Mouse (Mus musculus) cerebellum, adult 18-20 months (tissue): ENCODE data around the gene Gtsf1.
"Not testable (repeated sequence)": the region's sequence is repeated elsewhere in the genome, so short reads cannot be mapped to it uniquely, and the experiment has no call there.

Source experiments
- DNase-seq, 2 experiments: peaks; one replicate each; pipeline ENCODE4 v3.0.0; 2021

Gene Gtsf1

GRCm38 (mm10) chr15:103430241-103430640, at the start of gene Gtsf1:
TSS of gene Gtsf1 (minus strand) at chr15:103430470.
- no peak for DNase-seq

GRCm38 (mm10) chr15:103479080-103479606, 48.9 kb upstream of the Gtsf1 start:
- no peak for DNase-seq

GRCm38 (mm10) chr15:103473769-103474168, 43.5 kb upstream of the Gtsf1 start:
- no peak for DNase-seq

- no peak for DNase-seq
Observed at GRCm38 (mm10) chr15:103473182-103473581, 42.9 kb upstream of the Gtsf1 start.

GRCm38 (mm10) chr15:103472265-103472664, 42.0 kb upstream of the Gtsf1 start:
- no peak for DNase-seq

- no peak for DNase-seq
Observed at GRCm38 (mm10) chr15:103471488-103472194, 41.4 kb upstream of the Gtsf1 start.

GRCm38 (mm10) chr15:103462539-103463261, 32.4 kb upstream of the Gtsf1 start:
- DNase-seq, result no peak

- DNase-seq, result no peak
Observed at GRCm38 (mm10) chr15:103454449-103454848, 24.2 kb upstream of the Gtsf1 start.

GRCm38 (mm10) chr15:103453551-103454218, 23.4 kb upstream of the Gtsf1 start, which contains the start of gene Nckap1l:
TSS of gene Nckap1l (plus strand) at chr15:103453794.
- no peak for DNase-seq

GRCm38 (mm10) chr15:103448369-103448768, 18.1 kb upstream of the Gtsf1 start, which contains the start of gene Gtsf2:
TSS of gene Gtsf2 (minus strand) at chr15:103448469.
- no peak for DNase-seq

GRCm38 (mm10) chr15:103445966-103446365, 15.7 kb upstream of the Gtsf1 start:
- DNase-seq, result not testable (repeated sequence)

GRCm38 (mm10) chr15:103427017-103427416, 3.3 kb downstream of the Gtsf1 start:
- no peak for DNase-seq

GRCm38 (mm10) chr15:103405586-103405985, 24.7 kb downstream of the Gtsf1 start:
- DNase-seq, result not testable (repeated sequence)

- no peak for DNase-seq
Observed at GRCm38 (mm10) chr15:103401361-103401760, 28.9 kb downstream of the Gtsf1 start.

- DNase-seq, result no peak
Observed at GRCm38 (mm10) chr15:103393577-103393976, 36.7 kb downstream of the Gtsf1 start.

GRCm38 (mm10) chr15:103388556-103389145, 41.6 kb downstream of the Gtsf1 start:
- DNase-seq, result no peak

- DNase-seq, result no peak
Observed at GRCm38 (mm10) chr15:103383771-103384488, 46.3 kb downstream of the Gtsf1 start.

- DNase-seq, result no peak
Observed at GRCm38 (mm10) chr15:103382795-103383406, 47.4 kb downstream of the Gtsf1 start.

GRCm38 (mm10) chr15:103382075-103382474, 48.2 kb downstream of the Gtsf1 start:
- no peak for DNase-seq

GRCm38 (mm10) chr15:103378665-103379356, 51.5 kb downstream of the Gtsf1 start:
- DNase-seq, result no peak
